Mouse (Mus musculus): ENCODE measurements around the gene Sbsn. TPM values are rescaled to one million over a fixed set of nuclear protein-coding genes. Genes with fewer than 3 reads are reported as not detected.

Sbsn gene
- polyA plus RNA-seq, 1 experiment, result 18.2 TPM

Other genes with a start within 250 kb of the Sbsn start
- 0.40 TPM in 1 of 2 replicates, not detected in the other for gene Arhgap33, start 216.4 kb upstream of the Sbsn start, polyA plus RNA-seq (2012; ENCODE audit: insufficient read depth, insufficient read length, missing spikeins)
- gene Hspb6, start 199.3 kb upstream of the Sbsn start, polyA plus RNA-seq (2012; ENCODE audit: insufficient read depth, insufficient read length, missing spikeins), result 49.1 and 64.2 TPM in 2 replicates
- 0.95 and 4.2 TPM in 2 replicates for gene Proser3, start 199.2 kb upstream of the Sbsn start, polyA plus RNA-seq (2012; ENCODE audit: insufficient read depth, insufficient read length, missing spikeins)
- gene Lin37, start 191.6 kb upstream of the Sbsn start, polyA plus RNA-seq (2012; ENCODE audit: insufficient read depth, insufficient read length, missing spikeins), result 19.5 and 23.1 TPM in 2 replicates
- 59.1 and 65.5 TPM in 2 replicates for gene U2af1l4, start 188.2 kb upstream of the Sbsn start, polyA plus RNA-seq (2012; ENCODE audit: insufficient read depth, insufficient read length, missing spikeins)
- gene Gm49396, start 188.1 kb upstream of the Sbsn start, polyA plus RNA-seq (2012; ENCODE audit: insufficient read depth, insufficient read length, missing spikeins), result 0.91 and 5.5 TPM in 2 replicates
- gene Psenen, start 187.8 kb upstream of the Sbsn start, polyA plus RNA-seq (2012; ENCODE audit: insufficient read depth, insufficient read length, missing spikeins), result 177 and 187 TPM in 2 replicates
- not detected in 2 replicates for gene Igflr1, start 186.0 kb upstream of the Sbsn start, polyA plus RNA-seq (2012; ENCODE audit: insufficient read depth, insufficient read length, missing spikeins)
- 7.1 and 16.1 TPM in 2 replicates for gene Kmt2b, start 162.7 kb upstream of the Sbsn start, polyA plus RNA-seq (2012; ENCODE audit: insufficient read depth, insufficient read length, missing spikeins)
- not detected in 2 replicates for gene Zbtb32, start 152.6 kb upstream of the Sbsn start, polyA plus RNA-seq (2012; ENCODE audit: insufficient read depth, insufficient read length, missing spikeins)
- not detected in 2 replicates for gene Upk1a, start 138.6 kb upstream of the Sbsn start, polyA plus RNA-seq (2012; ENCODE audit: insufficient read depth, insufficient read length, missing spikeins)
- 5,485 and 5,752 TPM in 2 replicates for gene Cox6b1, start 125.3 kb upstream of the Sbsn start, polyA plus RNA-seq (2012; ENCODE audit: insufficient read depth, insufficient read length, missing spikeins)
- gene Etv2, start 115.6 kb upstream of the Sbsn start, polyA plus RNA-seq (2012; ENCODE audit: insufficient read depth, insufficient read length, missing spikeins), result not detected in 2 replicates
- 24.5 and 39.6 TPM in 2 replicates for gene Rbm42, start 101.2 kb upstream of the Sbsn start, polyA plus RNA-seq (2012; ENCODE audit: insufficient read depth, insufficient read length, missing spikeins)
- 2.3 and 2.9 TPM in 2 replicates for gene Haus5, start 86.5 kb upstream of the Sbsn start, polyA plus RNA-seq (2012; ENCODE audit: insufficient read depth, insufficient read length, missing spikeins)
- gene Pmis2, start 79.9 kb upstream of the Sbsn start, polyA plus RNA-seq (2012; ENCODE audit: insufficient read depth, insufficient read length, missing spikeins), result not detected in 2 replicates
- not detected in 2 replicates for gene 2200002J24Rik, start 52.5 kb upstream of the Sbsn start, polyA plus RNA-seq (2012; ENCODE audit: insufficient read depth, insufficient read length, missing spikeins)
- not detected in 2 replicates for gene Atp4a, start 39.3 kb upstream of the Sbsn start, polyA plus RNA-seq (2012; ENCODE audit: insufficient read depth, insufficient read length, missing spikeins)
- 209 and 275 TPM in 2 replicates for gene Tmem147, start 21.9 kb upstream of the Sbsn start, polyA plus RNA-seq (2012; ENCODE audit: insufficient read depth, insufficient read length, missing spikeins)
- gene Gapdhs, start 7.8 kb upstream of the Sbsn start, polyA plus RNA-seq (2012; ENCODE audit: insufficient read depth, insufficient read length, missing spikeins), result not detected in 2 replicates
- 7.4 and 7.8 TPM in 2 replicates for gene Dmkn, start 12.3 kb downstream of the Sbsn start, polyA plus RNA-seq (2012; ENCODE audit: insufficient read depth, insufficient read length, missing spikeins)
- gene Krtdap, start 36.4 kb downstream of the Sbsn start, polyA plus RNA-seq (2012; ENCODE audit: insufficient read depth, insufficient read length, missing spikeins), result 11.5 and 15.2 TPM in 2 replicates
- 4.8 and 7.4 TPM in 2 replicates for gene Ffar2, start 72.3 kb downstream of the Sbsn start, polyA plus RNA-seq (2012; ENCODE audit: insufficient read depth, insufficient read length, missing spikeins)
- gene Ffar3, start 104.7 kb downstream of the Sbsn start, polyA plus RNA-seq (2012; ENCODE audit: insufficient read depth, insufficient read length, missing spikeins), result not detected in 2 replicates
- gene Ffar1, start 110.1 kb downstream of the Sbsn start, polyA plus RNA-seq (2012; ENCODE audit: insufficient read depth, insufficient read length, missing spikeins), result not detected in 2 replicates
- 0.40 and 0.88 TPM in 2 replicates for gene Cd22, start 128.9 kb downstream of the Sbsn start, polyA plus RNA-seq (2012; ENCODE audit: insufficient read depth, insufficient read length, missing spikeins)
- gene Mag, start 163.4 kb downstream of the Sbsn start, polyA plus RNA-seq (2012; ENCODE audit: insufficient read depth, insufficient read length, missing spikeins), result not detected in 2 replicates
- not detected in 2 replicates for gene Hamp2, start 173.2 kb downstream of the Sbsn start, polyA plus RNA-seq (2012; ENCODE audit: insufficient read depth, insufficient read length, missing spikeins)
- 4.4 TPM in 1 of 2 replicates, not detected in the other for gene Hamp, start 192.6 kb downstream of the Sbsn start, polyA plus RNA-seq (2012; ENCODE audit: insufficient read depth, insufficient read length, missing spikeins)
- 66.8 and 103 TPM in 2 replicates for gene Usf2, start 205.3 kb downstream of the Sbsn start, polyA plus RNA-seq (2012; ENCODE audit: insufficient read depth, insufficient read length, missing spikeins)
- 1.1 TPM in 1 of 2 replicates, not detected in the other for gene Lsr, start 222.0 kb downstream of the Sbsn start, polyA plus RNA-seq (2012; ENCODE audit: insufficient read depth, insufficient read length, missing spikeins)
- gene Fam187b, start 222.3 kb downstream of the Sbsn start, polyA plus RNA-seq (2012; ENCODE audit: insufficient read depth, insufficient read length, missing spikeins), result not detected in 2 replicates

Data from brown adipose tissue, adult 24 weeks (tissue).